Mouse (Mus musculus) forebrain, embryonic 14.5 days (tissue): ENCODE measurements around the gene Tmprss6. TPM values are rescaled to one million over a fixed set of nuclear protein-coding genes. Genes with fewer than 3 reads are reported as not detected.

Experiments
- ATAC-seq: fragments of 200-750 bp; cut with Nextera tagmentation; 2 replicates; pipeline ENCODE4 v1.8.0; 2017; ENCODE audit warnings: mild to moderate bottlenecking, moderate library complexity
- DNase-seq: peaks from one replicate; pipeline ENCODE4 v3.0.0-alpha.2; 2015; ENCODE audit warnings: low spot score
- H3K27ac ChIP-seq: fragments of 300-500 bp; sonication (generic); 2 replicates; pipeline ENCODE4 v1.5.1; 2014; ENCODE audit warnings: low read depth, mild to moderate bottlenecking, control low read depth, low read length, moderate library complexity
- H3K27me3 ChIP-seq: fragments of 300-500 bp; sonication (generic); replicated peaks from 2 replicates; pipeline ENCODE4 v1.6.1; 2014; ENCODE audit warnings: low read length, control low read depth, mixed read lengths; ENCODE audit not compliant: control insufficient read depth, insufficient read depth
- H3K36me3 ChIP-seq: fragments of 300-500 bp; sonication (generic); 2 replicates; pipeline ENCODE4 v1.6.1; 2014; ENCODE audit warnings: low read length, control low read depth; ENCODE audit not compliant: control insufficient read depth, insufficient read depth
- H3K4me1 ChIP-seq: fragments of 300-500 bp; sonication (generic); 2 replicates; pipeline ENCODE4 v1.6.1; 2014; ENCODE audit warnings: antibody characterized with exemption, low read length, control low read depth; ENCODE audit not compliant: control insufficient read depth, insufficient read depth
- H3K4me2 ChIP-seq: fragments of 300-500 bp; sonication (generic); 2 replicates; pipeline ENCODE4 v1.6.1; 2014; ENCODE audit warnings: mild to moderate bottlenecking, control low read depth, low read length
- H3K4me3 ChIP-seq: fragments of 300-500 bp; sonication (generic); 2 replicates; pipeline ENCODE4 v1.5.1; 2014; ENCODE audit warnings: low read depth, low read length, control low read depth
- H3K9ac ChIP-seq: fragments of 300-500 bp; sonication (generic); 2 replicates; pipeline ENCODE4 v1.6.1; 2014; ENCODE audit warnings: mild to moderate bottlenecking, low read length, control low read depth, moderate library complexity
- H3K9me3 ChIP-seq: fragments of 300-500 bp; sonication (generic); replicated peaks from 2 replicates; pipeline ENCODE4 v1.6.1; 2016; ENCODE audit warnings: low read length, control low read depth, mixed read lengths; ENCODE audit not compliant: control insufficient read depth
- WGBS: fragments of 180-500 bp; shearing (Covaris S2); extraction: QIAGEN DNeasy Blood & Tissue Kit; methylation state at CpG from one replicate; pipeline ENCODE4 v1.1.7; 2014; 5-methylcytosine and 5-hydroxymethylcytosine counted together
- polyA plus RNA-seq: library from polyadenylated mRNA; unstranded; fragments of >200 nt; fragmentation: Nextera tagmentation; extraction: Ambion mirVana; gene quantifications from 2 replicates; pipeline ENCODE4 v1.2.1, GENCODE M21; 2014

Gene Tmprss6
- polyA plus RNA-seq, 1 experiment from 2014 or later = 0.20 TPM

GRCm38 (mm10) chr15:78401921-78402320 lies 66.5 kb downstream of the Tmprss6 start:
- peaks cover 14% of the 10 kb centered on the region for H3K4me1 ChIP-seq
- 0 out of 2 replicates have a peak, but pooled peaks cover 3% of the 10 kb centered on the region for H3K27me3 ChIP-seq
- no peaks in the 10 kb centered on the region for H3K36me3 ChIP-seq
- ATAC-seq (no peak), DNase-seq (peak; percentile 39)
- 58% methylated on average over 4 of the region's 4 CpGs for WGBS
- H3K9ac ChIP-seq = no peak overlapping the region
- H3K9me3 ChIP-seq = no peaks in the 10 kb centered on the region
- H3K4me3 ChIP-seq = no peak overlapping the region
- H3K4me2 ChIP-seq = no peak overlapping the region
- H3K27ac ChIP-seq = no peak overlapping the region

GRCm38 (mm10) chr15:78401345-78401744 lies 67.1 kb downstream of the Tmprss6 start:
- Histone ChIP-seq H3K36me3 (no peaks in the 10 kb centered on the region), H3K27ac (no peak overlapping the region), H3K4me2 (no peak overlapping the region), H3K4me1 (peaks cover 14% of the 10 kb centered on the region), H3K27me3 (0 out of 2 replicates have a peak, but pooled peaks cover 3% of the 10 kb centered on the region), H3K9ac (no peak overlapping the region), H3K9me3 (no peaks in the 10 kb centered on the region), H3K4me3 (no peak overlapping the region)
- no peak for DNase-seq
- 81% methylated on average over 6 of the region's 6 CpGs for WGBS
- ATAC-seq = no peak

DNA sequence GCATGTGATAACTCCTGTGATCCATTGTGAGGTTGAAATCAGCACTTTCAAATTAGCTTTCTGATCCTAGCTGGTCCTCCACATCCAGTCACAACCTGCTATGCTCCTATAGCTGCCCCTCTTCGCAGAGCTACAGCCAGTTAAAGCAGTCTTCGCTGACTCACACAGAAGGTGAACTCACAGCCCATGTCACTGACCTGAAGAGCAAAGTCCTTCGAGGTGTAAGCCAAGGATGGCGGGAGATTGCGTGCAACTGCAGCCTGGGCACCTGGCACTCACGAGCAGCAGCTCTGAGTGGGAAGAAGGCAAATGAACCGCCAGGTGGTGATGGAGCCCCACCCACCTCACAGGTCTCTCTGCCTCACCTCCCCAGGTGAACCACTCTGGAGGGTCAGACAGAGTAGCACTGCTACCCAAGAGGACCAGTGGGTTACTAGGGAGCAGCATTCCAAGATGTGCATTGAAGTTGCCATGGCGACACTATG lies 72.9 kb downstream of the Tmprss6 start, which contains the start of gene Tex33:
Tex33 (minus strand) TSS at position 435 of the 485 bp plus-strand sequence.
- WGBS = 82% methylated on average over 8 of the region's 8 CpGs
- ATAC-seq = no peak
- no peaks in the 10 kb centered on the region for H3K27me3 ChIP-seq

DNA sequence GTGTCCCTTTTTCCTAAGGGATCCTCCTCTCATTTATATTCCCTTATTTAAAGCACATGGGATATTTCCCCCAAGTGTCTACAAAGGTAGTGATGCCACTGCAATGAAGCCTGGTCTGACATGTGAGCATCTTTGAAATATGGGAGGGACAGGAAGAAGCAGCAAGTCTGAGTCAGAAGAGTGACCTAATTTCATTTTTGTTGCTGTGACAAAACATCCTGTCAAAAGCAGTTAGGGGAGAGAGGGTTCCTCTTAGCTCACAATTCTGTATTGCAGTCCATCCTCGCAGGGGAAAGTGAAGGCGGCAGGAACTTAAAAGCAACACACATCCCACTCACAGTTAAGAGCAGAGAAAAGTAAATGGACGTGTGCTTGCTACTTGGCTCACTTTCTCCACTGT lies 77.6 kb downstream of the Tmprss6 start:
- no peaks in the 10 kb centered on the region for H3K36me3 ChIP-seq
- no peaks in the 10 kb centered on the region for H3K4me1 ChIP-seq
- H3K27ac ChIP-seq = no peak overlapping the region
- H3K4me2 ChIP-seq = no peak overlapping the region
- no peak for DNase-seq
- WGBS = 86% methylated on average over 3 of the region's 3 CpGs
- H3K27me3 ChIP-seq = no peaks in the 10 kb centered on the region
- no peak for ATAC-seq
- H3K9me3 ChIP-seq = no peaks in the 10 kb centered on the region
- no peak overlapping the region for H3K4me3 ChIP-seq
- no peak overlapping the region for H3K9ac ChIP-seq

More for the DNA sequence above, 72.9 kb downstream of the Tmprss6 start, which contains the start of gene Tex33:
- no peak within 1 kb of the TSS for H3K9ac ChIP-seq
- no peaks in the 10 kb centered on the region for H3K4me1 ChIP-seq
- DNase-seq = no peak
- H3K36me3 ChIP-seq = no peaks in the 10 kb centered on the region
- no peak within 1 kb of the TSS for H3K4me3 ChIP-seq
- H3K9me3 ChIP-seq = no peaks in the 10 kb centered on the region
- no peak within 1 kb of the TSS for H3K27ac ChIP-seq
- no peak within 1 kb of the TSS for H3K4me2 ChIP-seq

Other genes with a start within 250 kb of the Tmprss6 start
- 1.1 TPM in 2 replicates for gene Ncf4, start 223.8 kb downstream of the Tmprss6 start, polyA plus RNA-seq
- not detected in 2 replicates for gene Csf2rb2, start 162.9 kb downstream of the Tmprss6 start, polyA plus RNA-seq
- 0.44 and 0.74 TPM in 2 replicates for gene Csf2rb, start 142.9 kb downstream of the Tmprss6 start, polyA plus RNA-seq
- not detected in 2 replicates for gene Tex33, start 72.7 kb downstream of the Tmprss6 start, polyA plus RNA-seq
- 27.0 and 27.4 TPM in 2 replicates for gene Tst, start 62.7 kb downstream of the Tmprss6 start, polyA plus RNA-seq
- gene Mpst, start 62.2 kb downstream of the Tmprss6 start, polyA plus RNA-seq = 5.9 and 6.1 TPM in 2 replicates
- gene Kctd17, start 40.1 kb downstream of the Tmprss6 start, polyA plus RNA-seq = 110 and 113 TPM in 2 replicates
- 0.05 TPM in 1 of 2 replicates, not detected in the other for gene Il2rb, start 26.6 kb upstream of the Tmprss6 start, polyA plus RNA-seq
- 7.8 and 8.6 TPM in 2 replicates for gene C1qtnf6, start 62.8 kb upstream of the Tmprss6 start, polyA plus RNA-seq
- 0.64 and 0.91 TPM in 2 replicates for gene Sstr3, start 76.1 kb upstream of the Tmprss6 start, polyA plus RNA-seq
- 3.5 and 5.9 TPM in 2 replicates for gene Rac2, start 104.1 kb upstream of the Tmprss6 start, polyA plus RNA-seq
- 2.4 and 2.7 TPM in 2 replicates for gene Cyth4, start 128.4 kb upstream of the Tmprss6 start, polyA plus RNA-seq